29 mouse cellular contexts compared by ENCODE assay signal in the genomic region with DNA sequence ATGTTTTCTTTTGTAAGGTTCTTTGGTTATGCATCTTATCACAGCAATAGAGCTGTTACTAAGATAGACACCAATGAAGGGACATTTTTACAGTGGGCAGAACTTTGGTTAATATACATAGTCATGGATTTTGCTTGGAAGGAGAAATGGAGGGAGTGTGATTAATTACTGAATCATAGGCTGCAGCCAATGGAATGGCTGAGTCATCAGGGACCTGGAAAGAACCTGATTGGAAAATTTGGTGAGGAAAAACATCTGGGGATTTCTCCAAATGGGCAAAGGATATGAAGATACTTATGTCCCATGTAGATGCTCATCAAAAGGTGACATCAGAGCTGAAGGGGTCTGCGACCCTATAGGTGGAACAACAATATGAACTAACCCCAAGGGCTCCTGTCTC. TPM values are rescaled to one million over a fixed set of nuclear protein-coding genes. Genes with fewer than 3 reads are reported as not detected.
"Had no signal": no experiment of that assay in that cellular context is flagged by ENCODE, and none has a peak within 500 bp of the region (broad histone marks: within the 10 kb centered on the region; RNA-seq: fewer than 3 reads in every experiment).

No protein-coding gene starts in this region.

- H3K9ac ChIP-seq: limb, embryonic 13.5 days; liver, embryonic 12.5 days; liver, embryonic 15.5 days; lung, embryonic 15.5 days; neural tube, embryonic 12.5 days; neural tube, embryonic 15.5 days had no signal

- H3K27ac ChIP-seq: limb, embryonic 10.5 days; limb, embryonic 13.5 days; liver, embryonic 12.5 days; liver, embryonic 15.5 days; lung, embryonic 15.5 days; neural tube, embryonic 12.5 days; neural tube, embryonic 15.5 days had no signal

- H3K4me2 ChIP-seq: limb, embryonic 13.5 days; liver, embryonic 12.5 days; liver, embryonic 15.5 days; lung, embryonic 15.5 days; midbrain, embryonic 11.5 days; neural tube, embryonic 12.5 days; neural tube, embryonic 15.5 days had no signal

- DNase-seq: kidney, adult 9 months; kidney, postnatal 14 days; kidney, postnatal 4 days; liver; lung, adult 18-20 months; lung, postnatal 10 days; lung, postnatal 36 days; midbrain, embryonic 14.5 days; retina, postnatal 1 day; right cerebral cortex, postnatal 25 days; spleen, adult 18-20 months; thymus, adult 18-20 months; thymus, postnatal 36 days had no signal

- H3K27me3 ChIP-seq: limb, embryonic 13.5 days; liver, embryonic 12.5 days; liver, embryonic 15.5 days; lung, embryonic 15.5 days; megakaryocyte, embryonic 14.5 days; neural tube, embryonic 12.5 days; neural tube, embryonic 15.5 days had no signal

- H3K4me3 ChIP-seq: limb, embryonic 10.5 days; limb, embryonic 13.5 days; liver, embryonic 12.5 days; liver, embryonic 15.5 days; lung, embryonic 15.5 days; megakaryocyte, embryonic 14.5 days; neural tube, embryonic 12.5 days; neural tube, embryonic 15.5 days had no signal

- ATAC-seq: liver, embryonic 12.5 days had no signal

- H3K4me1 ChIP-seq: limb, embryonic 10.5 days; limb, embryonic 13.5 days; liver, embryonic 12.5 days; liver, embryonic 15.5 days; lung, embryonic 15.5 days; megakaryocyte, embryonic 14.5 days; neural tube, embryonic 12.5 days; neural tube, embryonic 15.5 days had no signal

- H3K9me3 ChIP-seq: limb, embryonic 10.5 days; limb, embryonic 13.5 days; liver, embryonic 12.5 days; liver, embryonic 15.5 days; lung, embryonic 15.5 days; megakaryocyte, embryonic 14.5 days; neural tube, embryonic 12.5 days; neural tube, embryonic 15.5 days had no signal

RNA-seq across cellular contexts. Expression of gene Cyp2ab1, which starts 28.8 kb away (rescaled TPM):
- total RNA-seq: layer of hippocampus, adult 18-20 months; layer of hippocampus, postnatal 14 days; left cerebral cortex, adult 8-10 months; left cerebral cortex, postnatal 25 days had no signal
- polyA plus RNA-seq: kidney, embryonic 16.5 days; limb, embryonic 10.5 days; limb, embryonic 13.5 days; liver, embryonic 12.5 days; midbrain, embryonic 11.5 days; midbrain, embryonic 14.5 days; neural tube, embryonic 12.5 days; neural tube, embryonic 15.5 days; stomach, embryonic 16.5 days; testis, adult 2 months had no signal
